ENCODE assay signal across 23 mouse cellular contexts in the genomic region with DNA sequence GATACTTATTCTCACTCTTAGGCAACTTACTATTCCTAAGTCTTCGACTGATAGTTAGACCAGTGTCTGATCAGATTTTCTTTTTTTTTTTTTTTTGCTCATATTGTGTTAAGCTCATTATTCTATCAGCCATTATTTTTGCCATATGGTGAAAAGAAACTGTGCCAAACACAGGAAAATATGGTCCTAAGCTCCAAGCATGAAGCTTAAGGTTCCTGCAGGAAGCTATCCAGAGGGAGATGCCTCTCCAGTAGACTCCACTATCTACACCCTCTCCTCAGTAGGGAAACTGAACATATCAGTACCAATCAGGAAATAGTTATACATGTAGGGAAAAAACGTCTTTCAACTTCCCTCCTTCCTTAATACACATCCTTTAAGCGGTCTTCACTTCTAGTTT.
DNase-seq lines count a peak whose midpoint lies in the region; ATAC-seq and TF ChIP-seq lines count a peak whose summit lies in the region.
"Had no signal": no experiment of that assay in that cellular context is flagged by ENCODE, and none has a peak within 500 bp of the region (broad histone marks: within the 10 kb centered on the region; RNA-seq: fewer than 3 reads in every experiment).

No protein-coding gene starts in this region.

- peak; percentile 84 for ATAC-seq in cerebellum, adult (ENCODE audit: insufficient number of reproducible peaks, low FRiP score, low TSS enrichment)
- ATAC-seq: activated CD4-positive, CD25-positive, alpha-beta regulatory T cell, adult 4 months; CD4-positive, CD25-positive, alpha-beta regulatory T cell, adult 4 months; Patski had no signal

- intact Hi-C loops in left cerebral cortex, postnatal 36 days (cut with DNase I): no loop called here

- no peaks in the 10 kb centered on the region for H3K4me1 ChIP-seq in thymus, adult 2 months (replicated peaks; ENCODE audit: control insufficient read depth, insufficient read depth, low read length)

- H3K4me3 ChIP-seq in thymus, adult 2 months (ENCODE audit: control insufficient read depth, insufficient read depth, low read length): no peak overlapping the region

- H3K36me3 ChIP-seq in thymus, adult 2 months (ENCODE audit: control insufficient read depth, insufficient read depth, low read length): peaks cover 48% of the 10 kb centered on the region

- no peak for TF ChIP-seq POLR2A in brain, embryonic 14.5 days (IDR thresholded peaks at IDR 0.05; ENCODE audit: borderline replicate concordance, extremely low read depth, insufficient read depth, insufficient read length, poor library complexity, severe bottlenecking)
- no peak for TF ChIP-seq POLR2A in thymus, adult 2 months (IDR thresholded peaks at IDR 0.05; ENCODE audit: control insufficient read depth, extremely low read depth, insufficient read depth, low read length, poor library complexity)

- 97% methylated on average over 3 of the region's 3 CpGs for WGBS in thymus, adult 2 months

- TF ChIP-seq CTCF in brain, embryonic 14.5 days (IDR thresholded peaks at IDR 0.05; ENCODE audit: borderline replicate concordance, extremely low read depth, insufficient read depth, insufficient read length): no peak
- TF ChIP-seq CTCF in thymus, adult 2 months (IDR thresholded peaks at IDR 0.05; ENCODE audit: borderline replicate concordance, control insufficient read depth, extremely low read depth, insufficient read depth, low read length, poor library complexity): no peak

- H3K27me3 ChIP-seq in thymus, adult 2 months (ENCODE audit: control insufficient read depth, insufficient read depth, low read length): no peaks in the 10 kb centered on the region
- H3K27me3 ChIP-seq: CH12.LX, Patski had no signal

- H3K27ac ChIP-seq in thymus, adult 2 months (ENCODE audit: control insufficient read depth, insufficient read depth, low read length): no peak overlapping the region

- no peak for DNase-seq in cerebellum, adult 11-12 months
- DNase-seq in cerebellum, adult 9-10 months: peak; percentile 56
- no peak for DNase-seq in cerebellum, postnatal 14 days
- peak; percentile 61 for DNase-seq in brain, adult 2 months (ENCODE audit: low read depth, low spot score)
- peak; percentile 15 for DNase-seq in brain, embryonic 14.5 days (ENCODE audit: low read depth)
- no peak for DNase-seq in thymus, adult 2 months
- DNase-seq in left cerebral cortex, postnatal 36 days (ENCODE audit: low spot score in 2 of 2): no peak
- DNase-seq: adrenal gland, adult 2 months; adrenal gland, adult 8-10 months; adrenal gland, postnatal 10 days; adrenal gland, postnatal 14 days; adrenal gland, postnatal 25 days; adrenal gland, postnatal 36 days; B cell, adult 2 months; cerebellum, adult 11 months; cerebellum, adult 18-20 months; cerebellum, adult 8-10 months; cerebellum, adult 9-11 months had no signal

Comparison
In these comparisons a context has a peak if more than half of its experiments do, and no peak if none do; other contexts are left out.
1. DNase-seq: peak in cerebellum, adult 9-10 months (single experiment), brain, adult 2 months (single experiment) and brain, embryonic 14.5 days (single experiment); none in cerebellum, adult 11-12 months (single experiment), cerebellum, postnatal 14 days (0 of 2), thymus, adult 2 months (single experiment) and left cerebral cortex, postnatal 36 days (0 of 2).